Mouse (Mus musculus): Measurements from ENCODE around the gene Khdc4. TPM values are rescaled to one million over a fixed set of nuclear protein-coding genes. Genes with fewer than 3 reads are reported as not detected.

Khdc4 gene
- polyA plus RNA-seq, 1 experiment from 2014 or later: 72.3 TPM

DNA sequence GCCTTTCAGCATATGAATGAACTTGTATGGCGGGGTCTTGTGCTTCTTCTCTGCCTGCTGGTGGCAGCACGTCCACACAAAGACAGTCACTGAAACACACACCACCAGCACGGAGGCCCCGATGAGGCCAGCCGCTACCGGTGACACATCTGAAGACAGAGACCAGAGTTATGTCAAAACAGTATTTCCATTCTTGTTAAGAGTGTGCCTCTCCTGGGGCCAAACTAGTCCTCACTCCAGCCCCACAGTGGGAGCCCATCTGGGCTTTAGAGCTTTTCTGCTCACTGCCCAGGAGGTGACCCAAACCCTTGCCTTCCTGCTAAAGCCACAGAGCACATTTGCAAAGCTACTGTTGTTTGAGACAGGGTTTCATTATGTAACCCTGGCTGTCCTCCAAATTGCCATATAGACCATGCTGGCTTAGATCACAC, 76.8 kb downstream of the Khdc4 start:
- peaks cover 12% of the 10 kb centered on the region for H3K4me1 ChIP-seq (ENCODE audit: control insufficient read depth, insufficient read depth, low read length)
- 61% methylated on average over 6 of the region's 6 CpGs for WGBS
- no peak overlapping the region; the same call in 1 of the 2 replicates for H3K9ac ChIP-seq (ENCODE audit: low read length)

More for the DNA sequence above, 76.8 kb downstream of the Khdc4 start:
- H3K4me2 ChIP-seq (ENCODE audit: low read depth, low read length): no peak overlapping the region
- ATAC-seq (ENCODE audit: insufficient read depth, low FRiP score): no peak
- no peaks in the 10 kb centered on the region for H3K36me3 ChIP-seq (ENCODE audit: control insufficient read depth, insufficient read depth, low read length)
- no peak overlapping the region for H3K27ac ChIP-seq (ENCODE audit: low read length)
- no peaks in the 10 kb centered on the region for H3K9me3 ChIP-seq (replicated peaks; ENCODE audit: control insufficient read depth, low read length)
- no peak overlapping the region for H3K4me3 ChIP-seq (replicated peaks; ENCODE audit: low read length)
- no peaks in the 10 kb centered on the region for H3K27me3 ChIP-seq (ENCODE audit: control insufficient read depth, insufficient read depth, low read length)

Other genes with a start within 250 kb of the Khdc4 start
- 33.1 and 38.4 TPM in 2 replicates for gene Sema4a, start 224.6 kb upstream of the Khdc4 start, polyA plus RNA-seq (2015; fragmentation: Nextera tagmentation; extraction: Ambion mirVana)
- gene Lmna, start 175.8 kb upstream of the Khdc4 start, polyA plus RNA-seq (2015; fragmentation: Nextera tagmentation; extraction: Ambion mirVana): 266 and 298 TPM in 2 replicates
- gene Mex3a, start 153.4 kb upstream of the Khdc4 start, polyA plus RNA-seq (2015; fragmentation: Nextera tagmentation; extraction: Ambion mirVana): 9.9 and 11.4 TPM in 2 replicates
- 144 and 197 TPM in 2 replicates for gene Rab25, start 137.5 kb upstream of the Khdc4 start, polyA plus RNA-seq (2015; fragmentation: Nextera tagmentation; extraction: Ambion mirVana)
- 188 and 190 TPM in 2 replicates for gene Lamtor2, start 132.7 kb upstream of the Khdc4 start, polyA plus RNA-seq (2015; fragmentation: Nextera tagmentation; extraction: Ambion mirVana)
- gene Ubqln4, start 132.0 kb upstream of the Khdc4 start, polyA plus RNA-seq (2015; fragmentation: Nextera tagmentation; extraction: Ambion mirVana): 33.3 and 34.0 TPM in 2 replicates
- gene Ssr2, start 109.9 kb upstream of the Khdc4 start, polyA plus RNA-seq (2015; fragmentation: Nextera tagmentation; extraction: Ambion mirVana): 307 and 360 TPM in 2 replicates
- gene Arhgef2, start 79.8 kb upstream of the Khdc4 start, polyA plus RNA-seq (2015; fragmentation: Nextera tagmentation; extraction: Ambion mirVana): 75.4 and 81.3 TPM in 2 replicates
- not detected in 2 replicates for gene Rxfp4, start 32.7 kb upstream of the Khdc4 start, polyA plus RNA-seq (2015; fragmentation: Nextera tagmentation; extraction: Ambion mirVana)
- gene Rit1, start 31.0 kb downstream of the Khdc4 start, polyA plus RNA-seq (2015; fragmentation: Nextera tagmentation; extraction: Ambion mirVana): 64.4 and 75.9 TPM in 2 replicates
- gene Syt11, start 89.4 kb downstream of the Khdc4 start, polyA plus RNA-seq (2015; fragmentation: Nextera tagmentation; extraction: Ambion mirVana): 20.3 and 21.7 TPM in 2 replicates
- gene Gon4l, start 149.4 kb downstream of the Khdc4 start, polyA plus RNA-seq (2015; fragmentation: Nextera tagmentation; extraction: Ambion mirVana): 9.0 and 9.1 TPM in 2 replicates
- gene Msto1, start 228.2 kb downstream of the Khdc4 start, polyA plus RNA-seq (2015; fragmentation: Nextera tagmentation; extraction: Ambion mirVana): 35.3 and 37.6 TPM in 2 replicates

Measured in stomach, embryonic 16.5 days (tissue).